Mouse (Mus musculus) Patski (cell line): ENCODE data around the gene Cdk14. TPM values are rescaled to one million over a fixed set of nuclear protein-coding genes. Genes with fewer than 3 reads are reported as not detected.
A peak's percentile ranks its signal among the peaks of the same experiment; 100 is the strongest.

Source experiments
- ATAC-seq: fragments of 100-300 bp; one replicate; pipeline ENCODE4 v1.8.0; 2021
- CTCF ChIA-PET: fragments of 350-600 bp; sonication (Branson Sonifier 250); formaldehyde crosslinking; loops from one replicate; lab custom pipeline; 2022; ENCODE audit warnings: inconsistent platforms; lab: Charles Lee
- POLR2A ChIA-PET: fragments of 350-600 bp; sonication (Branson Sonifier 250); formaldehyde crosslinking; loops from one replicate; lab custom pipeline; 2022; ENCODE audit warnings: antibody characterized with exemption, inconsistent platforms; lab: Charles Lee
- DNase-seq: peaks from one replicate; pipeline ENCODE4 v3.0.0-alpha.2; 2011; ENCODE audit warnings: low read depth, low spot score
- H3K27me3 ChIP-seq: fragments of 371-371 bp; one replicate; pipeline ENCODE4 v1.5.1; 2021
- CTCF ChIP-seq: fragments of 100-300 bp; IDR thresholded peaks from one replicate; pipeline ENCODE4 v1.5.1; 2021
- in situ Hi-C: fragments of 300-500 bp; cut with MboI; formaldehyde crosslinking; loops from 3 replicates; pipeline ENCODE4 v1.11.1; 2018; ENCODE audit warnings: low pct_unique_long_range_greater_than_20kb, mixed read lengths
- polyA plus RNA-seq: library from polyadenylated mRNA; unstranded; gene quantifications from one replicate; pipeline ENCODE4 v1.2.3, GENCODE M21; 2021

Gene Cdk14
- polyA plus RNA-seq = 21.7 TPM

DNA sequence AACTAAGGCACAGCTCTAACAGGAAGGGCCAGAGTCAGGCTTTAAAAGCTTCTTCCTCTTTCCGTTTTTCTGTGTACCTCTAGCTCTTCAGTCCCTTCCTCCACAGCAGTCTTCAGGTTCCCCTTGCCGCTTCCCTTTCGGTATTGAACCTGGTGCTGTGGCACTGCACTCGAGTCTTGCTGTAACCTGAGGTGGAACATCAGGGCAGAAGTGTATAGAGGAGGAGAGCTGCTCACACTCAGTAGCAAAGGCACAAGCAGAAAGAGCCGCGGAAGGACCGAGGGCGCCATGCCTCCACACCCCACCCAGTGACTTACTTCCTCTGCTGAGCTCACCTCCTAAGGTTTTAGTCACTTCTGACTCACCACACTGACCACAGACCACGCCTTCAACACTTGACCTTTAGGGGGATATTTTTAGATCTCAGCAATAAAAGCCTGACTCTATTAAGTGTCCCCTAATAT is at the start of gene Cdk14:
Gene Cdk14, minus strand, starts transcription at position 321 of the 464 bp plus-strand sequence.
- no peak for TF ChIP-seq CTCF
- POLR2A ChIA-PET = no interaction called here
- peak; percentile 25 for DNase-seq
- CTCF ChIA-PET = interaction anchor here (0.9 to 1.2 kb wide), 3 partner anchors 8 to 56 kb away, joined by 3 read pairs; no protein-coding TSS in a partner anchor
- in situ Hi-C loops = no loop called here
- H3K27me3 ChIP-seq = no peaks in the 10 kb centered on the region
- ATAC-seq = peak; percentile 57

DNA sequence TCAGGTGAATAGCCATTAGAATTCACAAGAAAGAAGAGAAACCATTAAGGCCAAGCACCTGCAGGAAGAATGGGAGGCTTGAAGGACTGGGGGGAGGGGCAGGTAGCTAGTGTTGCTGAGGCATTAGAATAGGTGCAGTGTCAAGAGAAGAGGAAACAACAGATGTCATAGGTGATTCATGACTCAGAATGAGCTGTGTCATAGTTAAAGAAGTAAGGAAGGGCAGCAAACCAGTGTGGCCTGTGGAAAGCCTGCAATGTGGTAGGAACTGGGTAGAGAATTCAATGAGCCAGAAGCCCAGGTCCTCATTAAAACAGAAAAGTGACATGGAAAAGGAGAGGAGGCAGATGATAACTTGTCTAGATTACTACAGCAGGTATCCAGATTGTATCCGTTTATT is 45.1 kb upstream of the Cdk14 start:
- no peak for TF ChIP-seq CTCF
- CTCF ChIA-PET = no interaction called here
- in situ Hi-C loops = no loop called here

DNA sequence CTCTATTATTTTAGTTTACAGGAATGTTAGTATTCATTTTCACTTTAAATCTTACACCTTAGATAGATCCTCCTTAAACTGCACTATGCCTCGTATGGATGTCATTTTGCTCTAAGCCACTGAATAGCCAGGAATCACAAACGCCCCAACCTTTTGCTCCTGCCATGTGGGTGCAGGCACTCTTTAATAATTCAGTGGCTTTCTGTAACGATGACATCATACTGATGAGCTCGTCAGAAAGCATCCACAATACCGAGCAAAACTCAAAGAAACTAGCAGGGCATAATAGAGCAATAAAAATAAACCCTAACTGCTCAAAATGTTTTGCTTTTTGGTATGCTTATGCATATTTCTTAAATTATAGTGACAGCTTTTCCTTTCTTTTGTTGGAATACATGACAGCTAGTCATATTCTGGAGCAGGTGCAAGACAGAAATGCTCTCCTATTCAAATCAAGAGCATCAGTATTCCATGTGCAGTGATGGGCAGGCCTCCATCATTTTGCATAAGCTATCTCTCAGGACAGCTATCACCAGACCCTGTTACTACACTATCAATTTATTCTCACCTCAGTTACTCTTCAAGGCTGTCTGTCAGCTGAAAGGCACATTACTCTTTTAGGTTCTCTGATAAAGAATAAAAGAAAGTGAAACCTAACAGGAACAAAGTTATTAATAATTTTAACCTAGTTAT is 11.8 kb upstream of the Cdk14 start:
- ChIA-PET POLR2A (no interaction called here), CTCF (interaction anchor here (0.9 to 1.1 kb wide), 2 partner anchors 9 to 10 kb away, joined by 3 read pairs; no protein-coding TSS in a partner anchor)
- ATAC-seq (no peak), DNase-seq (no peak)
- no peaks in the 10 kb centered on the region for H3K27me3 ChIP-seq
- TF ChIP-seq CTCF = no peak
- in situ Hi-C loops = no loop called here

More for the DNA sequence above, 45.1 kb upstream of the Cdk14 start:
- ATAC-seq (no peak), DNase-seq (no peak)
- H3K27me3 ChIP-seq = peaks cover 4% of the 10 kb centered on the region
- POLR2A ChIA-PET = no interaction called here

DNA sequence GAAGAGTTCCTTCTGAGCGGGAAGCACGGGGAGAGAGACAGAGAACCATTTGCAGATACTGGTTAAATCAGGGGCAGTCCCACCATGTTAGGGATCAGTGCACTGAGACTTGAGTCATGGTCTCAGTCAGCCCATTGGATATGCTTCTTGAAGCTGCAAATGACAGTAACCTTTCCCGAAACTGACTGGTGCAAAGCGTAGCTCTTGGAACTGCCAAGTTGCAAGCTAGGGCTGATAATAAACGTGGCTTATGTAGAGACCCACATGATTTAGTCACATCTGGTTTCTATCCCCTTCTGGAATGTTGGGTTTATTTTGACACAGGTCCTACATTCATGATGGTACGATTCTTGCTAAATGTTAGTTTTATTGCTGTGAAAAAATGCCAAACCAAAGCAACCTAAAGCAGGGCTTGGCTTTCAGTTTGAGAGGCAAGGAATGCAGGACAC is 3.6 kb upstream of the Cdk14 start:
- ChIA-PET POLR2A (no interaction called here), CTCF (interaction anchor here (0.9 to 1.7 kb wide), 2 partner anchors 17 to 21 kb away, joined by 4 to 6 read pairs; no protein-coding TSS in a partner anchor)
- in situ Hi-C loops = no loop called here
- ATAC-seq = no peak
- H3K27me3 ChIP-seq = no peaks in the 10 kb centered on the region
- no peak for DNase-seq
- no peak for TF ChIP-seq CTCF

DNA sequence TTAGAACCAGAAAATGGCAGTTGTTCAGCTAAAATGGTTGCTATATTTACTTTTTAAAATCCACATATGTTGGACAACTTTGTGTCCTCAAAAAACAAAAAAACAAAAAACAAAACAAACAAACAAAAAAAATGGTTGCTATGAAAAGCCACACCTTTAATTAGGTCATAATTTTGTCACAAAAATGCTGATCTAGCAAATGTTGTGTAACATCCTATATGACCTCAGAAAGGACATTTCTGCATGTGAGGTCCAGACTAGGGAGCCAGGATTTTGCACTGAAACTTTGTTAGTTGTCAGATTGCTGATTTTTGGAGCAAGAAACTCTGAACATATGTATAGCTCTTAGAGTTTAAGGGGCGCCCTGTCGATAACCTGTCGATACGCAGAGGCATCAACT is 3.0 kb upstream of the Cdk14 start:
- in situ Hi-C loops = no loop called here
- no peak for TF ChIP-seq CTCF
- DNase-seq (no peak), ATAC-seq (no peak)
- no peaks in the 10 kb centered on the region for H3K27me3 ChIP-seq
- POLR2A ChIA-PET = interaction anchor here (0.7 kb wide), 1 partner anchor 51 kb away, joined by 4 read pairs; no protein-coding TSS in a partner anchor
- CTCF ChIA-PET = interaction anchor here (0.9 to 1.7 kb wide), 2 partner anchors 17 to 20 kb away, joined by 4 to 6 read pairs; no protein-coding TSS in a partner anchor

DNA sequence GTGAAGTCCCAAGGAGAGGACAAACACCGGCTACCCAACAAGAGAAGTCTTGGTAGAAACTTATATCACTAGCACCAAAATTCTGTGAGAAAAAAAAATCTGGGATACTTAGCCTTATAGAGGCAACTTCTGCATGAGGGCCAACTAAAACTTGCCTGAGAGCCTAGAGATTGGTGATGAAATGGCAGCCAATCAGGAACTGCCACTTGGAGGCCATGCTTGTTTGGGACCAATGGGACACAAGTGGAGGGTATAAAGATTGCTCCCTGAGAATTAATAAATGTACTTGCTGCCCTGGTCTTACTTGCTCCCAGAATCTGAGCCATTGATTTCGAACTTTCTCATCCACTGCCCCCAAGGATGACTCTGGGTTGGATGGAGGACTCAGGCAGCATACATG is 1.3 kb upstream of the Cdk14 start:
- no peak for DNase-seq
- in situ Hi-C loops = no loop called here
- no peak for ATAC-seq
- no peak for TF ChIP-seq CTCF
- POLR2A ChIA-PET = no interaction called here
- CTCF ChIA-PET = no interaction called here
- no peaks in the 10 kb centered on the region for H3K27me3 ChIP-seq

DNA sequence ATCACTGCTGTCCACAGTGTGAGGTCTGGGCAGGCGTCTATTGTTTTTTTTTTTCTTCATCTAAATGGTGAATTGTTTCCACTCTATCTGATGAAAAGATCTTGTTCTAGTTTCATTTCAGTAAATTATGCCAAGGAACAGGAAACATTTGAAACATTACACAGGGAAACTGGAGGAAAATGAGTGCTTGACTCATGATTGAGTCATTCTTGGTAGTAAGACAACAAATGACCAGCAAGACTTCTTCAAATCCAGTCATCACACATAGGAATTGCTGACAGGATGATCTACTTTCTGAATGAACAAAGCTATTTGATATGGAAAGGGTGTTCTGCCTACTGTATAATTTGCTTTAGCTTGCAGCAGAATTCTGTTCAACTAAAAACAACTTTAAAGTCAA is 859 bp downstream of the Cdk14 start:
- CTCF ChIA-PET = interaction anchor here (1.2 kb wide), 1 partner anchor 9 kb away, joined by 3 read pairs; no protein-coding TSS in a partner anchor
- POLR2A ChIA-PET = no interaction called here
- in situ Hi-C loops = no loop called here
- no peak for DNase-seq
- peak; percentile 14 for ATAC-seq
- TF ChIP-seq CTCF = no peak
- no peaks in the 10 kb centered on the region for H3K27me3 ChIP-seq

DNA sequence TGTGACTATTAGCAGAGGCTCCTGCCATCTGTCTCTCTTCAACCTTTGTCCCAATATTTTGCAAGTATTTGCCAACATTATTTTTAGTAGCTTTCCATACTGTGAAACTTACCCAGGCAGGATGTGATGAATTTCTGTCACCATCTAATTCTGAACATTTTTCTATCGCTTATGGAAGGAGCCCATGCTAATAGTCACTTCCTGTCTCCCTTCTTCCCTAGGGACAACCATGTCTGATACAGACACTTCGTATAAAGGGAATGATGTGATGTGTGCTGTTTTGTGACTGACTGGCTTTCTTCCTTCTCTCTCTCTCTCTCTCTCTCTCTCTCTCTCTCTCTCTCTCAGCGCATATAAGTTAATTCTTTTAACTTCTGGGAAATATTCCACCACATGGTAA is 5.3 kb downstream of the Cdk14 start:
- DNase-seq = no peak
- POLR2A ChIA-PET = no interaction called here
- no peak for TF ChIP-seq CTCF
- in situ Hi-C loops = no loop called here
- no peak for ATAC-seq
- CTCF ChIA-PET = no interaction called here
- H3K27me3 ChIP-seq = no peaks in the 10 kb centered on the region

DNA sequence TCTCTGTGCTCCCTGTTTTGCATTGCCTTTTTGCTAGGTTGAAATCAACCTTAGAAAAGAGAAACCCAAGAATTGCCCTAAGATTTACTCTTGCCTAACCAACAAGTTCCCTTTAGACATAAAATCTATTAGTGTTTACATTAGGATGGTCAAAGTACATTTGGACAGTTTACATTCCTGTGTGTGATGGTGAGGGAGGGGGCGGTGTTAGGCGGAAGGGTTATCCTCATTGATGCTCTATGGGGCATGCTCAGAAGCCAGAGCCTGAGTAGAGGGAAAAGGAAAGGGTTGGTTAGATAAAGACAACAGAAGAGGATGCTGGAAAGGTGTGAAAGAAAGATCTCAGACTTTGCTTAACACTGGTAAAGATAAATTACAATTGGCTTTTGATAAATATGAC is 8.2 kb downstream of the Cdk14 start:
- DNase-seq = no peak
- CTCF ChIA-PET = interaction anchor here (2.1 kb wide), 1 partner anchor 9 kb away, joined by 7 read pairs; no protein-coding TSS in a partner anchor
- in situ Hi-C loops = no loop called here

DNA sequence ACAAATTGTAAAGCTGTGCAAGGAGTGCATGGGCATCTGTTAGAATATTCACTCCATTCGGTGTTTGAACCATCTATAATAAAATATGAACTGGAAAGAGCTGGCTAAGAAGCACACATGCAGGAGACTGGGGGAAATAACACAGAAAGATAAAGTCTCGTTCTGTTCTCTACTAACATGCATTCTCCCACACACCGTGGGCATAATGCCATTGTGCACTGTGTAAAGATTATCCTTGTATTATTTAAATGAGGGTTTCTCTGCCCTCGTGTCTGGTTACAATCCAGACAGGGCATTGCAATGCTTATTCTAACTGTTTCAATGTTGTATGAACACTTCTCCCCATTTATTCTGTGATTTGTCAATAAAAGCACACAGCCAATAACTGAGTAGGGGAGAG is 18.1 kb downstream of the Cdk14 start:
- in situ Hi-C loops = no loop called here
- POLR2A ChIA-PET = interaction anchor here (1.2 kb wide), 1 partner anchor 10 kb away, joined by 3 read pairs; no protein-coding TSS in a partner anchor
- CTCF ChIA-PET = interaction anchor here (1.3 to 1.9 kb wide), 2 partner anchors 9 to 11 kb away, joined by 5 to 7 read pairs; no protein-coding TSS in a partner anchor
- no peak for DNase-seq
- ATAC-seq = no peak
- no peaks in the 10 kb centered on the region for H3K27me3 ChIP-seq
- TF ChIP-seq CTCF = no peak

More for the DNA sequence above, 8.2 kb downstream of the Cdk14 start:
- no peaks in the 10 kb centered on the region for H3K27me3 ChIP-seq
- POLR2A ChIA-PET = interaction anchor here (1.5 kb wide), 1 partner anchor 10 kb away, joined by 3 read pairs; no protein-coding TSS in a partner anchor
- TF ChIP-seq CTCF = no peak
- no peak for ATAC-seq

DNA sequence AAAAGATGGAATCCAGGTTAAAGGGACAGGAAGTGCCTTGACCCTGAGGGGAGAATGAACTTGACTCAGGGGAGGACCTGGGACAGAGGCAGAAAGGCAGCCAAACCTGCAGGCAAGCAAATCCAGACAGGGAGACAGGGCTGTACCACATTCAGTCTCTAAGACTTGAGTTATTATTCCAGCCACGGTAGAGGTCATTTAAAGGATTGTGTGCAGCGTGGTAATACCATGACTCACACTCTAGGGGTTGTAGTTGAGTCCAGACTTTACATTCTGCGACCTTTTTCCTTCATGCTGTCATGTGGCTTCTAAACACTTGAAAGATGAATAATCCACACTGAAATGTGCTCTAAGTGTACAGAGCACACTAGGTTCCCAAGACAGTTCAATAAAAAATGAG is 27.3 kb downstream of the Cdk14 start:
- no peaks in the 10 kb centered on the region for H3K27me3 ChIP-seq
- in situ Hi-C loops = no loop called here
- peak; percentile 98 for ATAC-seq
- ChIA-PET CTCF (interaction anchor here (1.6 kb wide), 1 partner anchor 10 kb away, joined by 5 read pairs; no protein-coding TSS in a partner anchor), POLR2A (interaction anchor here (0.6 kb wide), 1 partner anchor 1049 kb away, joined by 4 read pairs; no protein-coding TSS in a partner anchor)
- no peak for DNase-seq
- TF ChIP-seq CTCF = peak; percentile 19
